Mouse (Mus musculus): Measurements from ENCODE around the gene Rhob.

The Rhob gene

DNA sequence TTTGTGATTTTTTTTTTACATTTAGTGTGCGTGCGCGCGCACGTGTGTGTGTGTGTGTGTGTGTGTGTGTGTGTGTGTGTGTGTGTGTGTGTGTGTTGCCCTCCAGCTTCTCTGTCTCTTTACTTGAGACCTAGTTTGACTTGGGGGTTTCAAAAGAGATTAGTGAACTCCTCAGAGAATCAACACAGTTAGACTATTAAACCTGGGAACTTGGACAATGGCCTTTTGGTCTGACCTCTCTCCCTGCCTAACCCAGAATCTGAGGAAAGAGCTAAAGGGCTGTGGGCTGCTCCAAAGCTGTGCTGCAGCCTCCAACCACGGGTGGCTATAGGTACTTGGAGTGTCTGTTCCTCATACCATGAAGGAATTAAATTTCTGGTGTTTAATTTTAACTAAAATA lies 4.3 kb upstream of the Rhob start:
- DNase-seq = no peak

DNA sequence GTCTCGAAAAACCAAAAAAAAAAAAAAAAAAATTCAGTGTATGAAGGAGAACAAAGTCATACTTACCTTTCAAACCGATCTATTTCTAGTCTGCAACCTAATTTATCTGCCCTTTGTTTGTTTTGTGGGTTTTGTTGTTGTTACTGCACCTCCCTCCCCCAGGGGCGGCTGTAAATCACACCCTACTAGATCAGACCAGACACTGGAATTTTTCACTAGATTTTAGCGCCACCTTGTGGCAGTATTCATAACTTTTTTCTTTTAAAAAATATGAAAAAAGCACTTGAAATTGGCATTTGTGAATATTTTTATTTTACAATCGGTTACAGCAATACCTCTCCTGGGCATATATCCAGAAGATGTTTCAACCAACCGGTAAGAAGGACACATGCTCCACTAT lies 2.7 kb upstream of the Rhob start:
- peak; percentile 16 for DNase-seq

DNA sequence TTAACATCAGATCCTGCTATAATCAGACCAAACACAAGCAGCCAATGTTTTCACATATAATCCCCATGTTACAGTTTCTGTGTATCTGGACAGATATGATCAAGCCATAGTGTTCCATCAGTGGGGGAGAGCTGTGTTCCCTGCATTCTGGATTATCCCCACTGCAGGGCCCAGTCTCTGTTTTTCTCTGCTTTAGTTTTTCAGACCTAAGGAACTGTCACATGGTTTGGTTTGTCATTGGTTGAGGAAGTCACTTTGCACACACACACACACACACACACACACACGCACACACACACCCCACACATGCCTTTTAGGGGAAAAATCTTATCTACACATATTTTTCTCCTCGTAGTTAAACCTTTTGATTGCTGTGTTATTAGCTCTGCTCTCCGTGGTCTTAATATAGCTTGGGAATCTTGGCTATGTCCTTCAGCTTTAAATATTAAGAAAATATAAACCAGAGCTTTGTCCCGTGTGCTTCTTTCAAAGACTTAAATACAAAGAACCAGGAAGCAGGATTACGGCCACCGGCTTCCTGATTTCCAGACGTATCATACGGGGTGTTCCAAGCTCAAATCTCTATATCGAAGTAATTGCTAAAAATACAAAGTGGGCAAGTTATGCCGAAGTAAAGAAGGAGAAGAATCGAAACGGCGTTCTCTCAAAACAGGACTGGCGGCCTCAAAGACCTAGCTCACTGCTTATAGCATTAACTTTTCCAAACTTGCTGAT lies 1.9 kb upstream of the Rhob start:
- DNase-seq = no peak

DNA sequence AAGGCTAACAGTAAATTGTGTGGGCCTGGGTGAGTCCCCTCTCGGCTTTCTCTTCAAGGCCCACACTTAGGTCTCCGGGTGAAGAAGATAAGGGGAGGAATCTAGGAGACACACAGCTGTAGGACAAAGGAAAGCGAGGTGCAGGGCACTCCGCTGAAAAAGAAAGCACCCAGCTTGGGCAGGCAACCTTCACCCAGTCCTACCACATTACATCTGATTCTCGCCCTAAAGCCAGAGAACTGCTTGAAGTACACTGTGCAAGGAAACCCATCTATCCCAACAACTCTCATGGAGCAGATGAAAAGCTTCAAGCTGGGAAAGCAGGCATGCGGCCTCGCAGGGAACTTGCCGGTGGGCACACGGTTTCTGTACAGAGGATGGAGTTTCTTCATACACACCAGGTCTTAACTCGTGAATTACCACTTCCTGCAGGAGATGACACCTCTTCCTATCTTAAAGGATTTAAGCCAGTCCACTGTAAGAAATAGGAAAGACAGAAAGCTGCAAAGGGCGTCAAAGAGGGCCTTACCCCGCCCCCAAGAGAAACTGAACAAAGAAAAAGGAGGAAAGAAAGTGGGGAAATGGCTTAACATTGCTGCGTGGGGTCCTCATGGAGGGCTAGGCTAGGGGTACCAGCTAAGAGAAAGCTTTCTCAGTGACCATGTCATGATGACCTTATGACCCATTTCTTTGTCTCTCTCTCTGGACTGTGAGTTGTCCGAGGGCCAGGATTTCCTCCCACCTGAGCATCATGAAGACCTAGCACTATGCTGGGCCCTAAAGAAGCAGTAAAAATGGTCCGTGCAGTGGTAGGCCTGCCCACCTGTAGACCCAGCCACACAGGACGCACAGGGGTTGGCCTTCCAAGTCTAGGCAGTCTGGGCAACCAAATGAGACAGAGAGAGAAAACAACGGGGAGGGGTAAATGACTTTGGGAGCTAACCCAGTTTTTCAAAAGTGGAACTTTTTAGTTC lies 1.1 kb upstream of the Rhob start:
- no peak for DNase-seq

DNA sequence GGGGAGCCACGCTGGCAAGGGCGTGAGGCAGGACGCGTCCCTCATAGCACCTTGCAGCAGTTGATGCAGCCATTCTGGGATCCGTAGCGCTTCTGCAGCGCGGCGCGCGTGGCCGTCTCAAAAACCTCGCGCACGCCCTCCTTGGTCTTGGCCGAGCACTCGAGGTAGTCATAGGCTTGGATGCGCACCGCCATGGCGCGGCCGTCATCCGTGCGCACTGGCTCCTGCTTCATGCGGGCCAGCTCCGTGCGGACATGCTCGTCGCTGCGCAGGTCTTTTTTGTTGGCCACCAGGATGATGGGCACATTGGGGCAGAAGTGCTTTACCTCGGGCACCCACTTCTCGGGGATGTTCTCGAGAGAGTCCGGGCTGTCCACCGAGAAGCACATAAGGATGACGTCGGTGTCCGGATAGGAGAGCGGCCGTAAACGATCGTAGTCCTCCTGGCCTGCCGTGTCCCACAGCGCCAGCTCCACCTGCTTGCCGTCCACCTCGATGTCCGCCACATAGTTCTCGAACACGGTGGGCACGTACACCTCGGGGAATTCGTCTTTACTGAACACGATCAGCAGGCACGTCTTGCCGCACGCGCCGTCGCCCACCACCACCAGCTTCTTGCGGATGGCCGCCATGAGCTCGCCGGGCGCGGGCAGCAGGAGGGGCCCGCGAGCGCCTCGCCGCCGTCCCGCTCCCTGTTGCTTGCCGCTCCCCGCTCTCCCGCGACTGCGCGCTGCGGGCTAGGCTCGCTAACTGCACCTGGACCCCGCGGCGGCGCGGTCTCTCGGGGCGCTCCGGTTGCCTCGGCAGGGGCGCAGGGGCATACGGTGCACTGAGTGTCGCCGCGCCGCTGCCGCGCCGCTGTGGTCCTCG lies 573 bp downstream of the Rhob start:
- DNase-seq = peak; percentile 63

DNA sequence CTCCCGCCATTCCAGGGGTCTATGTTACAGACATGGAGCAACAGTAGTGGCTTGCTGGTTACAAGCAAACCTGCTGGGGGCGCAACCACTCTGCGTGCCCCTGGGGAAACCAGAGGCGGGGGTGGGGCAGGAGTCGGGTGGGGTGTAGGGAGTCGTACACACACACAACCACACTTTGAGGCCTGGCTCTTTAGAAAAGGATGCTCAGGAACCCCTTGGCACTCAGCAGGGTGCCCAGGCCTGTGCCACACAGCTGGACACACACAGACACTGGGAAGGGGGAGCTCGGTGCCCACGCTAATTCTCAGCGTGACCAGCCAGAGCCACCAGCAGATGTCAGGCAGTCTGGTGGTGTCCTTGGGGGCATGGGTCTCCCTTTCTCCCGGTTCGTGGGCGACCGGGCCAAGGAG lies 1.2 kb downstream of the Rhob start:
- DNase-seq = peak; percentile 65

DNA sequence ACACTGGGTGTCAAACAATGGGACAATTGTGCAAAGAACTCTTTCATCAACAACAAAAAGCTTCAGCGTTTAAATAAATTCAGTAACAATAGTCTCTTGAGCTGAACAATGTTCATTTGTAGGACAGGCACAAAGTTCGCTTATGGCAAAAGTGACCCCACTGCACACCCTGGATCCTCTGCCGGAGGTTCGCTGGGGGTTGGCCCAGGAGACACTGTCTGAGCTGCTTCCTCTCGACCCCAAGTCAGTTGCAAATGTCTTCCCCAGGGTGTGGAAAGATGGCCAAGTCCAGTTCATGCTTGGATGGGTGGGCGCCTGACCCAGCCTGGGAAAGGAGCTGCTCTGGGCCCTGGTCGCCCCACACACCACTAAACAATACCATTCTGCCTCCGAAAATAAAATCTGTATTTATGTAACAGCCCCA lies 1.6 kb downstream of the Rhob start:
- no peak for DNase-seq

DNA sequence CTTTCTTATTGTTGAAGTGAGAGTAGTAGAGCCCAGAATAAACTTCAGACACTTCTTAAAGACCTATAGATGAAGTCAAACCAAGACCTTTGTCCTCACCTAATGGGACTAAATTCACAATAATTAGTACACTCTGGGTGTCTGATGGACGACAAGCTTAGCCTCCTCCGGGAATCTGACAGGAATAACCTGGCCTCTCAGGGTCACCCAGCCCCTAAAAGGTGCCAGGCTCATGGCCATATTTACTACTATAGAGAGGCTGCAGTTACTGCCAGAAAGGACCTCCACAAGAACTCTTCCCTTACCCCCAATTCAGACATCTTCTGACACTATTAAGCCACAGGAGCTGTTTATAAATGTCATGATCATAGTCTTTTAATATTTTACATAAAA lies 2.5 kb downstream of the Rhob start:
- DNase-seq = no peak

DNA sequence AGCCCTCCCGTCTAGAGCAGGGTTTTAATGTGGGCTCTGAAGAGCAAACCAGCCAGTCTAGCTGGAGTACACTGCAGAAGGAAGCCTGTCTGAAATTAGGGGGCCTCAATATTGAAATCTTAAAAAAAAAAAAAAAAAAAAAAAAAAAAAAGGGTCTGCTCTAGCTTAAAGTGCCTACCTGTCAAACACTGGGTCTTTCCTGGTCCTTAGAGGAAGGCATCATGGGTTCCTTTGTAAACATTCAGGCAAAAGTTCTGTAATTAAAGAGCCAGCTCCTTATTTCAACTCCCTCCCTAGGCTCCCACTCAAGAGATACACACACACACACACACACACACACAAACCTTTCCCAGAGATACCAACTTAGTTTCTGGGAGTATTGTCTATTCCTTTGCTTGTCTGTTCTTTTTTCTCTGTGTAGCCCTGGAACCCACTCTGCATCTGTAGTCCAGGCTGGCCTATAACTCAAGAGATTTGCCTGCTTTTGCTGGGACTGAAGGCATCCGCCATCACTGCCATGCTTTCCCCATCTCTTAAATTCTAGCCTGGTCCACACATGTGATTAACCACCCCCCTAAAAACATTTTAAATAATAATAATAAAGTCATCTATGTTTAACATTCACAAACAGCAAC lies 3.0 kb downstream of the Rhob start:
- no peak for DNase-seq

DNA sequence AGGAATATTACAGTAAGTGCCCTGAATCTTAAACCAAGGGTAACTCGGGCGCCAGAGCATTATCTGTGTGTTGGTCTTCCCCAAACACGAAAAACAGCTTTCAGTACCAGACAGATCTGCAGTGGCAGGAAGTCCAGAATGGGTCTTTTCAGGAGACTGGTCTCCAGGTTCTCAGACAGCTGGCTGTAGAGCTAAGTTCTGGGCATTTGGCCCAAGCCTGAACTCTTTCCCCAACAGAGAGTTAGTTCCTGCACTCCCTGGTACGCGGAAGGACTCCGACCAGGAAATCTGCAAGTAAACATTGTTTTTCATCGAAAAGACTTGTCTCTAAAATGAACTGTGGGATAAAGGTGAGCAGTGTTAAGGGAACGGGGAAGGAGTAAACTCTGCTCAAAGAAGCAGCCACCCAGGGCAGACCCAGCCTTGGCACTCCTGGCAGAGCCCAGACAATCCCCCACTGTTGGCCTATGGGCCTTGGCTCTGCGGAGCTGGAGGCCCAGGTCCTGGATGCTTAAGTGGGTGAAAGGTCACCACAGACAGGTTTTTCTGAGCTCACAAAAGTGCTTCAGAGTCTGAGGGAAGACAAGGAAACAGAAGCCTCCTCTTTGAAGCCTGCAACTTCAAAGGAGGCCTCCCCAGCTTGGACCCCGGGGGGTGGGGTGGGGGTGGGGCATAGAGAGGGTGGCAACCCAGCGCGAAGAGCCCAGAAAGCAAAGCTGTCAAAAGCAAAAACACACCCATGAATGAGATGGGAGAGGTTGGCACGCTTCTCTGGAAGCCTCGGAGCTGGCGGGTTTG lies 3.7 kb downstream of the Rhob start:
- DNase-seq = peak; percentile 26

DNA sequence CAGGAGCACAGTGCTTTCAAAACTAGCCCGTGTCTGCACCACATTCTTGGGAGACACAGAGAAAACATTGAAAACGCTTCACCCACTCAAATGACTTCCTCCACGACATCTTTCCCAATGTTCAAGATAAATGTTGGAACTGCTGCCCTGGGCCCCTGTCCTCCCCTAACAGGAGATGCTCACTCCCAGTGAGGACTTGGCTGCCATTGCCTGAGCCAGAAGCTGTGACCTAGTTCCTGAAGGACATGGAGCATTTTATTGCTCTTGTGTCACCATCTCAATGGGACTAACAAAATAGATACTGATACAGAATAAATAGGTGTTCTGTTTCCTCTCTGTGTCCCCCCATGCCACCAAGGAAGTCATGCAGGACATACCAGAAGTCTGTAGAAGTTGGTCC lies 5.1 kb downstream of the Rhob start:
- no peak for DNase-seq

DNA sequence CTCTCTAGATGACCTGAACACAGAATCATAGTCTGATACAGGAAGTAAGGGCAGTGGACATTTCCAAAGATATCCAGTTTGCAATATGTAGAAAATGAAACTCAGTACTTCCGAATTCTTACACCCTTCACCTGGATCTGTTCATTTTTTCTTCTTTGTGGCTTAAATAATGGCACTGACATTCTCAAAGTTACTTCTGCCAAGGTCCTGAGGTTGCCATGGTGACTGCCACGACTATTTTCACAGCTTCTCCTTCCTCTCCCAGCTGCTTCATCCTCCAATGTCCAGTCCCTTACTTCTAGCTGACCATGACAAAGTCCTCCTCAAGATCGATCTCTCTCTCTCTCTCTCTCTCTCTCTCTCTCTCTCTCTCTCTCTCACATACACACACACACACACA lies 6.4 kb downstream of the Rhob start:
- no peak for DNase-seq

DNA sequence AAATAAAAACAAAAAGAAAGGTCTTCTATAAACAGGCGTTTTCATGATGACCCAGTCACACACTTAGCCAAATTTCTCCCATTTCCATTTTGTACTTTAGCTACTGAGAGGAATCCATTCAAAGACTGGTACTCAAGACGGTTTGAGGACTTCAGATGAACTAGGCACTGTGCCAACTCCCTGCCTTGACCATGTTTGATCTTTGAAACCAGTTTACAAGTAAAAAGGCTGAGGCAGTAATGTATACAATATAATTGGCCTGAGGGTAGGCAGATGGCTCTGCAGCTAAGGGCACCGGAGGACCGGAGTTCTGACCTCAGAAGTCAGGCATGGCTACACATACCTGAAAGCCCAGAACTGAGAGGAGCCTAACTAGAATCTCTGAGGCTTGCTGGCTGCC lies 10.7 kb downstream of the Rhob start:
- DNase-seq = no peak

DNA sequence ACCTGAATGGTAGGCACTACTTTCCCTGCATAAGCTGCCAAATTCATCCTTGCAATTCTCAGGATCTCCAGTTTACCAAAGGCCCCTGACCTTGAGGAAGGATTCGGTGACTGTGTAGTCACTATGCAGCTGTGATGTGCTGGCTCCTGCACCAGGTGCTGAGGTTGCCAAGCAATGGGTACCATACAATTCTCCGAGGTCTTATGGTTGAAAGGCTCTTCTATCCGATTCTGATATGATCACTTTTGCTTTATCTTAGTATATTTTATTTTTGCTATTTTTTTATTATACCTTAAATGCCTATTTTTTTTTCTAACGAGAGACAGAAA lies 11.2 kb downstream of the Rhob start:
- DNase-seq = no peak

DNA sequence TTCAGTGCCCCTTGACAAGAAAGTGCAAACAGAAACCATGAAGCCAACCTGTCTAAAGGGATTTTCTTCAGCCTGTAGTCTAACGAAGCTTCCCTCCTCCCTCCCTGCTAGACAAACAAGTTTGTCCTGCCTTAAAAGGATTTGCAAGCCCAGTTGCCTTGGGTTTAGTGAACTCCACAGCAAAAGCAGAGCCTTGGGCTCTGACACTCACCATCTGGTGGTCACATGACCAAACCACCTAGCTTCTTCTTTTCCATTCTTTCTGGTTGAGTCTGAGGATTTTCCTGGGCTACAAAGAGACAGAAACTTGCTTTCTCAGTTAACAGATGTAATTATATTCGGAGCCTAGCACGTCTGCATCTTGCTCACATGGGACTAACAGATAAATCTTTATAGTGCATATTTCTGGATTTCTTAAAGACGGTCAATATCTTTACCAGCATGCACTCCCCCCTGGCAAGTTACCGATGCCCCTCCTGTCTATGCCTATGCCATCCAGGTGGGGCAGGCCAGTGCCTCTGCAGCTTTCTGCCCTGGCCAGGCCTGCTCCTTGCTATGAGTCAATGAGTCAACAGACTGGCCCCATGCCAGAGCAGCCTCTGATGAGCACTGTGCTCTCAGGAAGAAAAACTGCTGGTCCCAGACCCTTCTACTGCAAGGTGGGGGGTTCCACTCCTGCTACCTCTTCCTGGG lies 11.7 kb downstream of the Rhob start:
- peak; percentile 61 for DNase-seq

DNA sequence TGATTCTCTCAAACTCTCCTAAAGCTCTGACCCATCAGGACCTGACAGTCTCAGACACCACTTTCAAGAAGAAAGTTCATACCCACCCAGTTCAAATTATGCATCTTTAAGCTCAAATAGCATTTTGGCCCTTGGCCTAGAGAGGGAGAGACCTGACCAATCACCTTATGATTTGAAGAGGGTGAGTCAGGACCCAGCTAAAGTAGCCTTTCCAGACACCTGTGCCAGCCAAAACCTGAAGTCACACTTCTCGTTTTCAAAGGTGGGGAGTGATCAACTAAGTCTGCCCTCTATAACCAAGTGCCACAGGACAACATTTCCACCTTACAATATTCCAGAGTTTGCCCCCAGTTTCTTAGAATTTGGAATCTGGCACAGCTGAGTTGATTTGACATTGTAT lies 12.5 kb downstream of the Rhob start:
- DNase-seq = no peak

DNA sequence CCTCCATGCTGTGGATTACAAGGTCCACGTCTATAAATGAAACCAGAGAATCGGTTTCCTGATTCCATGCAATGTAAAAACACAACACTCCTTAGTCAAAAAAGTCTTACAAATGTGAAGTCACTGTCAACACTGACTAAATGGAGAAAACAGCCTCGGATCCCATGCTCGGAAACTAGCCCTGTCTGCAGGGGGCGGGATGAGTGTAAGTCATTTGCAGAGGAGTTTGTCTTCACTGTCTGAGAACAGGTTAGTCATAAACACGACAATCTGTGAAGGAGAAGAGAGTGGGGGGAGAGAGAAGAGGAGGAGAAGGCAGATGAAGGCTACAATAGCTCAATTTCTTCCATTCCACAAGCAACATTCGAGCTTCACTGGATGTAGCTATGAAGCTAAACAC lies 14.6 kb downstream of the Rhob start:
- no peak for DNase-seq

DNA sequence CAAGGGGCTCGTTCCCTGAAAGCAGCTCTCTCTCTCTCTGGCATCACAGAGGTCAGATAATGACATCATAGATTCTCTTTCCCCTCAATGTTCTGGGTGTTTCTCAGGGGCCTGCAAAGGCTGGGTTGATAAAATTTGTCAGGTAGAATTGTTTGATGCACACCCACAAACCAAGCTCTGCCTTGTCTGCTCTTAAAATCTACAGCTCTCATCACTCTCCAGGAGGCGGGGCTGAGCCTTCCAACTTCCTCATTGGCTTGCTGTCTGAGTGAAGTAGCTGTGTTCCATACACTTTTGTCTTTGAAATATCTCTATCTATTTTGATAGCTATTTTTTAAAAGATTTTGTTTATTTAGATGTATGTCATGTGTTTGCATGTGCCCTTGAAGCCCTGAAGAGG lies 17.6 kb downstream of the Rhob start:
- no peak for DNase-seq

DNA sequence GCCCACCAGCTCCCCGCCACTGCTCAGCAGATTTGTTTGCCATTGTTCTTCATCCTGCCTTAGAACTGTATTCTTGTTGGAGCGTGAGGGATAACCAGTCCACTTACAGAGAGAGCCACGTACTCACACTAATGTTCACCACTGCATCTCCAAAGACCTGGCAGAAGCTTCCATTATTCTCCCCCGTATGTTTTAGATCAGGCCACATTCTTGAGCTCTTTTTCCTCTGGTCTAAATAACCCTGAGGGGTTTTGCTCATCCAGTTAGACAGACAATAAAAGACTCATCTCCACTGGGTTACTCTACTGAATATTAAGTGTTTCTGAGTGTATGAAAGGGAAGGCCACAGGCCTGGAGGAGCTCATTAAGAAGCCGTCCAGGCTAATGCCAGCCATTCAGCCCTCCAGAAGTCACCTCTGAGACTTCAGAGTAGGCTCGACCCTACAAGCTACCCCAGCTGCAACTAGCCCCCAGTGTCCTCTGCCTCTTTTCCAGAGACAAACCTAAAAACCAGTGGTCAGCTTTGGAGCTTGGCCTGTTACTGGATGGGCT lies 24.9 kb downstream of the Rhob start:
- DNase-seq = no peak

DNA sequence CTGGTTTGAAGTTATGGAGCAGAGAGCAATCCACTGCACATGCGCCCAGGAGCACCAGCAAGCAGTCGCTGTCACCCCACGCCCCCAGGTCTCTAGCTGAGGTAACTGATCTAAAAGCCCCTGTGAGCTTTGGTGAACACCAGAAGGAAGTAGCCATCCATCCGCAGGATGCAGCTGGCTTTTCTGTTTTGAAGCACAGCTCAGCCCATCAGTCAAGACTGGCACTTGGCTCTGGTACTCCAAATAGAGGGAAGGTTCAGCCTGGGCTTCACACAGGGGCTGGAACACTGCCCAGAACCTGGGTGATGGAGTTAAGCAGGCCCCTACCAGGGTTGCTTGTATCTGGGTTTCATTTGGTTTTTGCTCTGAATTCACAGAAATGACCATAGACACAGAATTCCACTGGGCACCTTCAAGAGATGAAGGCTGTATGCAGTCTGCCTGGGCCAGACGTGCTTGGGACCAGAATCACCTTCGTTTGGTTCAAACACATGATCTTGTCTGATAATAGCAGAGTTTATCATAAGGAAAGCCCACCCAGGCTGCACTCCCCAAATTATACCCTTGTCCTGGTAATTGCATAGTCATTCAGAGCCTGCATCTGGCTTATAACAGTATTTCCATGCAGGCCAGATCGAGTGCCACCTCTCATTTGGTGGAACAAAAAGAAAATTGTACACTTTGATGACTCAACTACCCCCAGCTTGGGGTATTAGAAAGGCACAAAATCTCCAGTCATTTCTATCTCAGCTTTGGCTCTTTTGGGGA lies 27.0 kb downstream of the Rhob start:
- peak; percentile 59 for DNase-seq
